Mouse (Mus musculus) C2C12 (cell line): ENCODE measurements around the gene Krtcap3. TPM values are rescaled to one million over a fixed set of nuclear protein-coding genes. Genes with fewer than 3 reads are reported as not detected.

Experiments used
- H3K27me3 ChIP-seq: one replicate; pipeline ENCODE4 v1.6.1; 2011; ENCODE audit not compliant: control insufficient read depth, insufficient read depth, insufficient read length
- H3K36me3 ChIP-seq: one replicate; pipeline ENCODE4 v1.6.1; 2011; ENCODE audit not compliant: control insufficient read depth, insufficient read depth
- H3K4me3 ChIP-seq: one replicate; pipeline ENCODE4 v1.5.1; 2011; ENCODE audit warnings: mild to moderate bottlenecking, control low read depth; ENCODE audit not compliant: poor library complexity, insufficient read depth, severe bottlenecking
- H3K79me2 ChIP-seq: one replicate; pipeline ENCODE4 v1.6.1; 2011; ENCODE audit not compliant: control insufficient read depth, insufficient read depth
- H3K79me3 ChIP-seq: one replicate; pipeline ENCODE4 v1.6.1; 2011; ENCODE audit warnings: low read depth, control low read depth
- H3ac ChIP-seq: one replicate; pipeline ENCODE3; 2011; ENCODE audit warnings: low read depth; ENCODE audit not compliant: control insufficient read depth, insufficient read length
- CEBPB ChIP-seq: IDR thresholded peaks from one replicate; pipeline ENCODE4 v1.6.1; 2011; ENCODE audit warnings: low read depth, mild to moderate bottlenecking, control low read depth, moderate library complexity
- CTCF ChIP-seq: IDR thresholded peaks from one replicate; pipeline ENCODE4 v1.5.1; 2011; ENCODE audit not compliant: control insufficient read depth, insufficient read depth, insufficient read length
- FOSL1 ChIP-seq: IDR thresholded peaks from one replicate; pipeline ENCODE4 v1.8.0; 2011; ENCODE audit warnings: mild to moderate bottlenecking, low read length; ENCODE audit not compliant: poor library complexity, insufficient read depth, severe bottlenecking
- MAX ChIP-seq: IDR thresholded peaks from one replicate; pipeline ENCODE4 v1.6.1; 2011; ENCODE audit warnings: mild to moderate bottlenecking, control low read depth
- MYOD1 ChIP-seq: IDR thresholded peaks from one replicate; pipeline ENCODE4 v1.6.1; 2011; ENCODE audit warnings: low read depth; ENCODE audit not compliant: control insufficient read depth, insufficient read length
- MYOG ChIP-seq: IDR thresholded peaks from one replicate; pipeline ENCODE4 v1.6.1; 2011; ENCODE audit not compliant: control insufficient read depth, insufficient read length; ENCODE audit errors: extremely low read depth
- USF1 ChIP-seq: IDR thresholded peaks from one replicate; pipeline ENCODE4 v1.6.1; 2011; ENCODE audit warnings: low read depth, mild to moderate bottlenecking, control low read depth, moderate library complexity
- polyA plus RNA-seq: library from polyadenylated mRNA; unstranded; fragments of >200 nt; fragmentation: generic; extraction: Trizol; gene quantifications from one replicate; pipeline ENCODE4 v1.2.1, GENCODE M21; 2012; ENCODE audit warnings: missing spikeins

Gene Krtcap3
- polyA plus RNA-seq, 1 experiment, result 0.88 TPM

DNA sequence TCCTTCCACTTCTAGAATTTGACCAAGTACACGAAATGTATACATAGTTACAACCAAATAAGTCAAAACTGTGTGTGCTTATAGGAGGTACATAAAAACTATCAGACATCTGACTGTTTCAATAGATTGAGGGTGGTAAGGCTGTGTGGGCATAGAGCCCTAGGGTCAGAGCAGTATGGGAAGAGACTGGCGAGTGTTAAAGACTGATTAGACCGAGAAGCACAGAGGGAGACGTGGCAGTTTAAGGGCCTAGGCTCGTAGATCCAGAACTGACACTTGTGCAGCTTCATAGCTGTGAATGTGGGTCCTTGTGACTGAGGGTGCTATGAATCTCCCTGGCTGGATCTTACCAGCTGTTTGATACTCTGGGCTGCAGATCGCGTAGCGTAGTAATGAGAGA lies 3.4 kb downstream of the Krtcap3 start:
- H3K79me3 ChIP-seq, result no peaks in the 10 kb centered on the region

DNA sequence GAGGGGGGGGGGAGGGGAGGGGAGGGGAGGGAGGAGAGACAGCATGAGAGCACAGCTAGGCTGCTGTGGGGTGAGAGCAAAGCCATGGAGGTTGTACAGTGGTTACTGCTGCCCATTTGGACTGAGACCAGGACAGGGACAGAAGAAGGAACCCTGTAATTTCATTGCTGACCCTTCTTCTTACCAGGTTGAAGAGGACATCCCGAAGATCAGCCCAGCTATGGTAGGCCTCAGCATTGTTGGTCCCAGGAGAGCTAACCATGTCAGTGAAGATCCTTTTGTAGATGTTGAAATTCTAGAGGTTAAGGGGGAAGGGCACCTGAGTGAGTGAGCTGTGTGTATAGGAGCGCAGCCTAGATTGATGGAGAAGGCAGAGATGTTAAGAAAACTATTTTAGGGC lies 3.9 kb downstream of the Krtcap3 start:
- Histone ChIP-seq H3K4me3 (no peak overlapping the region), H3K79me2 (no peaks in the 10 kb centered on the region), H3K36me3 (peaks cover 20% of the 10 kb centered on the region), H3K27me3 (no peaks in the 10 kb centered on the region), H3K79me3 (no peaks in the 10 kb centered on the region), H3ac (no peak overlapping the region)
- TF ChIP-seq FOSL1, result no peak

More for the DNA sequence above, 3.4 kb downstream of the Krtcap3 start:
- H3K27me3 ChIP-seq, result no peaks in the 10 kb centered on the region
- TF ChIP-seq MYOG, result no peak
- no peak for TF ChIP-seq USF1
- TF ChIP-seq CTCF, result no peak
- no peak for TF ChIP-seq CEBPB
- no peak for TF ChIP-seq FOSL1
- TF ChIP-seq MAX, result no peak
- TF ChIP-seq MYOD1, result no peak
- H3ac ChIP-seq, result no peak overlapping the region
- no peak overlapping the region for H3K4me3 ChIP-seq
- H3K36me3 ChIP-seq, result peaks cover 25% of the 10 kb centered on the region
- no peaks in the 10 kb centered on the region for H3K79me2 ChIP-seq

DNA sequence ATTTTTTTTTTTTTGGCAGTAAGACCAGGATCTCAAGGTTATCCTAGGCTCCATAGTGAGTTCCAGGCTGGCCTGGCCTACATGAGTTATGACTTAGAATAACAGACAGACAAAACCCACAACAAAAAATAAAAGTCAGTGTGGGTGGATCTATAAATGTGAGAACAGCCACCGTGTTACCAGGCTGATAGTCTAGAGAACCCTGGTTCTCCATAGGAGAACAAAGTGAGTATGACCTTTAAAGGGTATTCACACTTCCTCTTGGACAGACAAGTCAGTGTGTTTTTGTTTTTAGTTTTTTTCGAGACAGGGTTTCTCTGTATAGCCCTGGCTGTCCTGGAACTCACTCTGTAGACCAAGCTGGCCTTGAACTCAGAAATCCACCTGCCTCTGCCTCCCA lies 4.5 kb downstream of the Krtcap3 start:
- Histone ChIP-seq H3K79me3 (no peaks in the 10 kb centered on the region), H3K36me3 (peaks cover 14% of the 10 kb centered on the region), H3K79me2 (no peaks in the 10 kb centered on the region), H3K27me3 (no peaks in the 10 kb centered on the region), H3K4me3 (no peak overlapping the region), H3ac (no peak overlapping the region)
- TF ChIP-seq FOSL1 (no peak), CEBPB (no peak), MYOG (no peak), MYOD1 (no peak), CTCF (no peak), USF1 (no peak), MAX (no peak)

DNA sequence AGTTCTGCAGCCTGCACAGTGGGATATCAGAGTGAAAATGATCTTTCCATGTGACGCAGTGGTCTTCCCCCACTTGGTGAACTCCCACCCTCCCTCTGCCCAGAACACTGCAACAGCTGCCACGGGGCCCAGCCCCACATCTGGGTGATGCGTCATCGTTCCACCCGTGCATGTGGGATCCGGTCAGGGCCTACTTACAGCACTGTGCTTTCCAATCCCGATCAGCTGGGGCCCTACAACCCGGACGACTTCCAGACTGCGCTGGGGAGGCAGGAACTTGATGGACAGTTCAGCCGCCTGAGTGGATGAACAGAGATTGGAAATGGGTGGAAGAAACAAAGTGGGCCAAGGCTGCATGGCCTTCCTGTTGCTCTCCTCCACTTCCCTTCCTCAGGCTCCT lies 6.1 kb downstream of the Krtcap3 start:
- TF ChIP-seq USF1 (no peak), FOSL1 (no peak), MYOG (no peak), MAX (no peak), MYOD1 (no peak), CTCF (no peak), CEBPB (no peak)
- Histone ChIP-seq H3K27me3 (no peaks in the 10 kb centered on the region), H3ac (no peak overlapping the region), H3K4me3 (no peak overlapping the region), H3K79me3 (no peaks in the 10 kb centered on the region), H3K79me2 (no peaks in the 10 kb centered on the region), H3K36me3 (peaks cover 11% of the 10 kb centered on the region)

DNA sequence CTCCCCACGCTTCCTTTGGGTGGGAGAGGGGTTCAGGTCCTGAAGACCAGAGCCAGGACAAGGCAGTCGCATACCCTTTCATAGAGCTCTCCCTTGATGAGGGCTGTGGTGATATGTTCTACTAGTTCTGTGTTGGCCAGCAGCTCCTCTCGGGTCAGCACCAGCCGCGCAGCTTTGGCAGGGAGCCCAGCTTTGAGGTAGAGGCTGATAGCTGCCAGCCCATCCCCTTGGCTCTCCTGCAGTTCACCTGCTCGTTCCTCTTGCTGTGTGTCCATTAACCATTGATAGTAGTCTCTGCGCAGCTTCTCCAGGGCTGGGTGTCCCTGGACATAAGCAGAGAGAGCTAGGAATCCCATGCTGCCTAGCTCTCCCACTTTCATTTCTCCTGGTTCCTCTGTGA lies 14.6 kb downstream of the Krtcap3 start:
- Histone ChIP-seq H3K4me3 (no peak overlapping the region), H3K79me2 (no peaks in the 10 kb centered on the region), H3ac (no peak overlapping the region), H3K27me3 (no peaks in the 10 kb centered on the region), H3K36me3 (peaks cover 5% of the 10 kb centered on the region), H3K79me3 (no peaks in the 10 kb centered on the region)
- TF ChIP-seq MYOG, result no peak
- TF ChIP-seq USF1, result no peak
- TF ChIP-seq CTCF, result no peak
- TF ChIP-seq FOSL1, result no peak
- no peak for TF ChIP-seq MYOD1
- TF ChIP-seq CEBPB, result no peak
- TF ChIP-seq MAX, result no peak

DNA sequence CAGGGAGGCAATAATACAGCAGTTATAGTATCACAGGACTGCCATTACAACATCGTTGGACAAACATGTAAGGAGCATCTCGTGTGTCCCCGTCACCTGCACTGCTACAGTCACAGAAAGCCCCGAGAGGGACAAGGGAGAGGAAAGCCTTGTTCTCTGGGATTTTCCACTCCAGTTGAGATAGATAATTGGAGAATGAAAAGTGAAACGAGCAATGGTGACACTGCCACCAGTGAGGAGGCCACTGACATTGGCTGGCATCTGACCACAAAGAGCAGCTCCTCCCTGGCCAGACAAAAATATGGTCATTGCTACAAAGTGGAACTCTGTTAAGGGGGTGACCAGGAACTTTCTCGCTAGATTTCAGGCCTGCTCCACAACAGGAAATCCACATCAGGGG lies 16.2 kb downstream of the Krtcap3 start:
- no peaks in the 10 kb centered on the region for H3K79me2 ChIP-seq
- H3K36me3 ChIP-seq, result peaks cover 5% of the 10 kb centered on the region
- H3K27me3 ChIP-seq, result no peaks in the 10 kb centered on the region
- no peak overlapping the region for H3ac ChIP-seq
- no peaks in the 10 kb centered on the region for H3K79me3 ChIP-seq
- no peak overlapping the region for H3K4me3 ChIP-seq
- TF ChIP-seq MYOD1 (no peak), MAX (no peak), MYOG (no peak), CEBPB (no peak), USF1 (no peak), CTCF (no peak)
